Mouse (Mus musculus) kidney, embryonic 15.5 days (tissue): Measurements from ENCODE around the gene Art4. TPM values are rescaled to one million over a fixed set of nuclear protein-coding genes. Genes with fewer than 3 reads are reported as not detected.
A peak's percentile ranks its signal among the peaks of the same experiment; 100 is the strongest.
"Not testable (repeated sequence)": the region's sequence is repeated elsewhere in the genome, so short reads cannot be mapped to it uniquely, and the experiment has no call there.

Source experiments
- ATAC-seq: fragments of 200-750 bp; cut with Nextera tagmentation; replicated peaks from 2 replicates; pipeline ENCODE4 v1.8.0; 2017; ENCODE audit warnings: moderate TSS enrichment; ENCODE audit not compliant: low FRiP score
- H3K27ac ChIP-seq: fragments of 300-500 bp; sonication (generic); 2 replicates; pipeline ENCODE4 v1.5.1; 2015; ENCODE audit warnings: mild to moderate bottlenecking, inconsistent platforms
- H3K27me3 ChIP-seq: fragments of 300-500 bp; sonication (generic); 2 replicates; pipeline ENCODE4 v1.6.1; 2015; ENCODE audit warnings: inconsistent platforms
- H3K36me3 ChIP-seq: fragments of 300-500 bp; sonication (generic); 2 replicates; pipeline ENCODE4 v1.6.1; 2015; ENCODE audit warnings: inconsistent platforms
- H3K4me1 ChIP-seq: fragments of 300-500 bp; sonication (generic); 2 replicates; pipeline ENCODE4 v1.6.1; 2015; ENCODE audit warnings: inconsistent platforms
- H3K4me2 ChIP-seq: fragments of 300-500 bp; sonication (generic); 2 replicates; pipeline ENCODE4 v1.6.1; 2015; ENCODE audit warnings: moderate library complexity, mild to moderate bottlenecking, inconsistent platforms
- H3K4me3 ChIP-seq: fragments of 300-500 bp; sonication (generic); replicated peaks from 2 replicates; pipeline ENCODE4 v1.5.1; 2015; ENCODE audit warnings: mild to moderate bottlenecking, inconsistent platforms
- H3K9ac ChIP-seq: fragments of 300-500 bp; sonication (generic); 2 replicates; pipeline ENCODE4 v1.6.1; 2015; ENCODE audit warnings: mild to moderate bottlenecking, inconsistent platforms
- H3K9me3 ChIP-seq: fragments of 300-500 bp; sonication (generic); replicated peaks from 2 replicates; pipeline ENCODE4 v1.6.1; 2016; ENCODE audit warnings: inconsistent platforms
- WGBS: fragments of 180-500 bp; shearing (Covaris S2); methylation state at CpG from one replicate; pipeline ENCODE4 v1.1.7; 2015; ENCODE audit warnings: mixed read lengths; 5-methylcytosine and 5-hydroxymethylcytosine counted together
- polyA plus RNA-seq: library from polyadenylated mRNA; unstranded; fragments of >200 nt; fragmentation: Nextera tagmentation; extraction: Ambion mirVana; gene quantifications from 2 replicates; pipeline ENCODE4 v1.2.1, GENCODE M21; 2015

The Art4 gene
- polyA plus RNA-seq, 1 experiment from 2014 or later: 5.9 TPM

- Histone ChIP-seq H3K4me3 (no peak overlapping the region), H3K9me3 (no peaks in the 10 kb centered on the region), H3K4me2 (no peak overlapping the region), H3K27me3 (no peaks in the 10 kb centered on the region), H3K9ac (no peak overlapping the region), H3K27ac (no peak overlapping the region), H3K36me3 (no peaks in the 10 kb centered on the region), H3K4me1 (peaks cover 29% of the 10 kb centered on the region)
- no peak for ATAC-seq
- WGBS: 91% methylated on average over 2 of the region's 2 CpGs
These were observed 34.5 kb upstream of the Art4 start for GRCm38 (mm10) chr6:136892002-136892401.

- Histone ChIP-seq H3K36me3 (no peaks in the 10 kb centered on the region), H3K27ac (no peak overlapping the region), H3K27me3 (no peaks in the 10 kb centered on the region), H3K9ac (no peak overlapping the region), H3K4me2 (no peak overlapping the region), H3K9me3 (no peaks in the 10 kb centered on the region), H3K4me1 (peaks cover 16% of the 10 kb centered on the region; the same call in 1 of the 2 replicates), H3K4me3 (no peak overlapping the region)
- ATAC-seq: no peak
- 90% methylated on average over 6 of the region's 6 CpGs for WGBS
These were observed 32.0 kb upstream of the Art4 start for GRCm38 (mm10) chr6:136889554-136889953.

GRCm38 (mm10) chr6:136889067-136889466 is 31.5 kb upstream of the Art4 start:
- 93% methylated on average over 6 of the region's 6 CpGs for WGBS
- H3K27ac ChIP-seq: no peak overlapping the region

GRCm38 (mm10) chr6:136887854-136888253 is 30.3 kb upstream of the Art4 start:
- 0 out of 2 replicates have a peak, but pooled peaks have one; percentile 53 for ATAC-seq
- no peaks in the 10 kb centered on the region for H3K27me3 ChIP-seq
- no peaks in the 10 kb centered on the region for H3K36me3 ChIP-seq
- H3K27ac ChIP-seq: peak overlapping the region; percentile 65
- no peak overlapping the region for H3K4me3 ChIP-seq
- no peaks in the 10 kb centered on the region for H3K9me3 ChIP-seq
- peaks cover 16% of the 10 kb centered on the region for H3K4me1 ChIP-seq
- no peak overlapping the region for H3K4me2 ChIP-seq
- 46% methylated on average over 9 of the region's 9 CpGs for WGBS
- H3K9ac ChIP-seq: no peak overlapping the region

More at GRCm38 (mm10) chr6:136889067-136889466, 31.5 kb upstream of the Art4 start:
- no peaks in the 10 kb centered on the region for H3K9me3 ChIP-seq
- H3K36me3 ChIP-seq: no peaks in the 10 kb centered on the region
- no peak overlapping the region for H3K4me2 ChIP-seq
- peaks cover 12% of the 10 kb centered on the region; the same call in 1 of the 2 replicates for H3K4me1 ChIP-seq
- no peak for ATAC-seq
- no peaks in the 10 kb centered on the region for H3K27me3 ChIP-seq
- no peak overlapping the region for H3K9ac ChIP-seq
- H3K4me3 ChIP-seq: no peak overlapping the region

GRCm38 (mm10) chr6:136884766-136885165 is 27.2 kb upstream of the Art4 start:
- H3K9me3 ChIP-seq, H3K9ac ChIP-seq, H3K27me3 ChIP-seq, H3K27ac ChIP-seq, H3K36me3 ChIP-seq, H3K4me2 ChIP-seq, H3K4me3 ChIP-seq: not testable (repeated sequence)
- ATAC-seq: 0 out of 2 replicates have a peak, but pooled peaks have one; percentile 36
- WGBS: 21% methylated on average over 1 of the region's 1 CpGs
- peaks cover 21% of the 10 kb centered on the region for H3K4me1 ChIP-seq

- Histone ChIP-seq H3K36me3 (no peaks in the 10 kb centered on the region), H3K9ac (no peak overlapping the region), H3K27me3 (no peaks in the 10 kb centered on the region), H3K9me3 (no peaks in the 10 kb centered on the region), H3K4me1 (peaks cover 21% of the 10 kb centered on the region), H3K4me3 (no peak overlapping the region), H3K27ac (no peak overlapping the region), H3K4me2 (no peak overlapping the region)
- no peak for ATAC-seq
- 90% methylated on average over 6 of the region's 6 CpGs for WGBS
These were observed 26.4 kb upstream of the Art4 start for GRCm38 (mm10) chr6:136883961-136884360.

- no peak; the same call in 1 of the 2 replicates for ATAC-seq
- H3K27me3 ChIP-seq: no peaks in the 10 kb centered on the region
- H3K27ac ChIP-seq: peak overlapping the region; percentile 41; the same call in 1 of the 2 replicates
- H3K4me1 ChIP-seq: peaks cover 21% of the 10 kb centered on the region
- H3K9ac ChIP-seq: no peak overlapping the region
- no peaks in the 10 kb centered on the region for H3K36me3 ChIP-seq
- WGBS: 75% methylated on average over 3 of the region's 3 CpGs
- no peak overlapping the region for H3K4me3 ChIP-seq
- no peak overlapping the region for H3K4me2 ChIP-seq
- no peaks in the 10 kb centered on the region for H3K9me3 ChIP-seq
These were observed 25.9 kb upstream of the Art4 start for GRCm38 (mm10) chr6:136883431-136883915.

GRCm38 (mm10) chr6:136881678-136882077 is 24.1 kb upstream of the Art4 start:
- H3K4me2 ChIP-seq: no peak overlapping the region
- no peak overlapping the region for H3K9ac ChIP-seq
- no peaks in the 10 kb centered on the region for H3K9me3 ChIP-seq
- no peak for ATAC-seq
- no peaks in the 10 kb centered on the region for H3K36me3 ChIP-seq
- no peaks in the 10 kb centered on the region for H3K27me3 ChIP-seq
- H3K4me3 ChIP-seq: no peak overlapping the region
- H3K4me1 ChIP-seq: peaks cover 16% of the 10 kb centered on the region; the same call in 1 of the 2 replicates
- no peak overlapping the region for H3K27ac ChIP-seq
- 44% methylated on average over 8 of the region's 8 CpGs for WGBS

GRCm38 (mm10) chr6:136875670-136876069 is 18.1 kb upstream of the Art4 start, which contains the start of gene Mgp:
TSS of gene Mgp (minus strand) at chr6:136875823.
- Histone ChIP-seq H3K36me3 (0 out of 2 replicates have a peak, but pooled peaks cover 3% of the 10 kb centered on the region), H3K4me2 (peak within 1 kb of the TSS; percentile 50), H3K9me3 (no peaks in the 10 kb centered on the region), H3K27ac (peak within 1 kb of the TSS; percentile 80), H3K9ac (peak within 1 kb of the TSS; percentile 35; the same call in 1 of the 2 replicates), H3K4me1 (peaks cover 25% of the 10 kb centered on the region), H3K4me3 (peak within 1 kb of the TSS; percentile 39), H3K27me3 (no peaks in the 10 kb centered on the region)
- 10% methylated on average over 9 of the region's 9 CpGs for WGBS
- peak; percentile 92 for ATAC-seq

GRCm38 (mm10) chr6:136874599-136874998 is 17.1 kb upstream of the Art4 start:
- peak overlapping the region; percentile 26 for H3K4me3 ChIP-seq
- H3K9ac ChIP-seq: 0 out of 2 replicates have a peak overlapping the region, but pooled peaks have one; percentile 3
- 40% methylated on average over 8 of the region's 8 CpGs for WGBS
- H3K27me3 ChIP-seq: no peaks in the 10 kb centered on the region
- no peak overlapping the region for H3K27ac ChIP-seq
- no peak for ATAC-seq
- peak overlapping the region; percentile 41 for H3K4me2 ChIP-seq
- H3K4me1 ChIP-seq: peaks cover 25% of the 10 kb centered on the region
- H3K9me3 ChIP-seq: no peaks in the 10 kb centered on the region
- 0 out of 2 replicates have a peak, but pooled peaks cover 3% of the 10 kb centered on the region for H3K36me3 ChIP-seq

GRCm38 (mm10) chr6:136868921-136869320 is 11.4 kb upstream of the Art4 start:
- 75% methylated on average over 5 of the region's 5 CpGs for WGBS

GRCm38 (mm10) chr6:136866150-136866549 is 8.6 kb upstream of the Art4 start:
- H3K4me3 ChIP-seq: no peak overlapping the region
- no peaks in the 10 kb centered on the region for H3K9me3 ChIP-seq
- WGBS: 73% methylated on average over 4 of the region's 4 CpGs
- no peak overlapping the region for H3K4me2 ChIP-seq
- H3K9ac ChIP-seq: no peak overlapping the region
- H3K36me3 ChIP-seq: no peaks in the 10 kb centered on the region
- peak overlapping the region; percentile 51; the same call in 1 of the 2 replicates for H3K27ac ChIP-seq
- 0 out of 2 replicates have a peak, but pooled peaks cover 9% of the 10 kb centered on the region for H3K4me1 ChIP-seq
- ATAC-seq: no peak
- H3K27me3 ChIP-seq: no peaks in the 10 kb centered on the region

More at GRCm38 (mm10) chr6:136868921-136869320, 11.4 kb upstream of the Art4 start:
- peaks cover 14% of the 10 kb centered on the region; the same call in 1 of the 2 replicates for H3K4me1 ChIP-seq
- H3K27ac ChIP-seq: no peak overlapping the region
- H3K9me3 ChIP-seq: no peaks in the 10 kb centered on the region
- no peaks in the 10 kb centered on the region for H3K27me3 ChIP-seq
- H3K4me3 ChIP-seq: no peak overlapping the region
- H3K4me2 ChIP-seq: no peak overlapping the region
- no peak overlapping the region for H3K9ac ChIP-seq
- ATAC-seq: no peak
- 0 out of 2 replicates have a peak, but pooled peaks cover 3% of the 10 kb centered on the region for H3K36me3 ChIP-seq
